Mouse (Mus musculus): ENCODE data around the gene Gm266. TPM values are rescaled to one million over a fixed set of nuclear protein-coding genes. Genes with fewer than 3 reads are reported as not detected.

Gm266 gene
- total and polyA plus RNA-seq, 3 experiments, result 0.11 TPM; not detected in 2

GRCm38 (mm10) chr12:111469507-111469906, 16.1 kb downstream of the Gm266 start:
- Histone ChIP-seq H3K4me1 (ENCODE audit: insufficient read depth, low read depth, low read length) (no peaks in the 10 kb centered on the region; the same call in 1 of the 2 replicates), H3K27me3 (ENCODE audit: insufficient read depth, low read length) (peaks cover 53% of the 10 kb centered on the region), H3K4me3 (ENCODE audit: low read depth, low read length) (no peak overlapping the region), H3K9me3 (replicated peaks) (peaks cover 4% of the 10 kb centered on the region), H3K36me3 (replicated peaks) (no peaks in the 10 kb centered on the region)
- TF ChIP-seq GATA1 (IDR thresholded peaks at IDR 0.05; ENCODE audit: borderline replicate concordance, low read length), result no peak
- TF ChIP-seq CTCF (IDR thresholded peaks at IDR 0.05; ENCODE audit: low read depth, low read length), result peak; percentile 89
- ATAC-seq (ENCODE audit: extremely low read depth, insufficient number of reproducible peaks, low FRiP score, poor library complexity, severe bottlenecking) (peak; percentile 59), DNase-seq (ENCODE audit: low spot score) (peak; percentile 68)

GRCm38 (mm10) chr12:111468206-111468605, 17.4 kb downstream of the Gm266 start:
- Histone ChIP-seq H3K4me3 (ENCODE audit: low read depth, low read length) (no peak overlapping the region), H3K27me3 (ENCODE audit: insufficient read depth, low read length) (peaks cover 51% of the 10 kb centered on the region), H3K36me3 (replicated peaks) (no peaks in the 10 kb centered on the region), H3K4me1 (ENCODE audit: insufficient read depth, low read depth, low read length) (no peaks in the 10 kb centered on the region; the same call in 1 of the 2 replicates), H3K9me3 (replicated peaks) (peaks cover 4% of the 10 kb centered on the region)
- ATAC-seq (ENCODE audit: extremely low read depth, insufficient number of reproducible peaks, low FRiP score, poor library complexity, severe bottlenecking) (no peak), DNase-seq (ENCODE audit: low spot score) (no peak)
- TF ChIP-seq POLR2AphosphoS5 (IDR thresholded peaks at IDR 0.05; ENCODE audit: insufficient replicate concordance, low read depth, low read length), result no peak
- TF ChIP-seq TAL1 (conservative IDR thresholded peaks at IDR 0.05; ENCODE audit: low read depth, low read length), result no peak
- no peak for TF ChIP-seq CTCF (IDR thresholded peaks at IDR 0.05; ENCODE audit: low read depth, low read length)
- no peak for TF ChIP-seq GATA2 (IDR thresholded peaks at IDR 0.05; ENCODE audit: borderline replicate concordance, low read depth, low read length)
- no peak for TF ChIP-seq GATA1 (IDR thresholded peaks at IDR 0.05; ENCODE audit: borderline replicate concordance, low read length)

- no peak for ATAC-seq (ENCODE audit: extremely low read depth, insufficient number of reproducible peaks, low FRiP score, poor library complexity, severe bottlenecking)
- peak; percentile 90; the same call in 1 of the 2 replicates for TF ChIP-seq POLR2AphosphoS5 (IDR thresholded peaks at IDR 0.05; ENCODE audit: insufficient replicate concordance, low read depth, low read length)
- no peak for TF ChIP-seq CTCF (IDR thresholded peaks at IDR 0.05; ENCODE audit: low read depth, low read length)
- Histone ChIP-seq H3K4me3 (ENCODE audit: low read depth, low read length) (peak overlapping the region; percentile 7; the same call in 1 of the 2 replicates), H3K36me3 (replicated peaks) (no peaks in the 10 kb centered on the region), H3K27me3 (ENCODE audit: insufficient read depth, low read length) (peaks cover 60% of the 10 kb centered on the region), H3K4me1 (ENCODE audit: insufficient read depth, low read depth, low read length) (peaks cover 6% of the 10 kb centered on the region), H3K9me3 (replicated peaks) (peaks cover 4% of the 10 kb centered on the region)
- no peak for DNase-seq (ENCODE audit: low spot score)
Measured at GRCm38 (mm10) chr12:111466369-111466768, 19.3 kb downstream of the Gm266 start.

GRCm38 (mm10) chr12:111463570-111463969, 22.1 kb downstream of the Gm266 start:
- Histone ChIP-seq H3K4me1 (ENCODE audit: insufficient read depth, low read depth, low read length) (peaks cover 20% of the 10 kb centered on the region), H3K36me3 (replicated peaks) (no peaks in the 10 kb centered on the region), H3K9me3 (replicated peaks) (peaks cover 4% of the 10 kb centered on the region), H3K4me3 (ENCODE audit: low read depth, low read length) (no peak overlapping the region), H3K27me3 (ENCODE audit: insufficient read depth, low read length) (peaks cover 61% of the 10 kb centered on the region)
- no peak for TF ChIP-seq GATA2 (IDR thresholded peaks at IDR 0.05; ENCODE audit: borderline replicate concordance, low read depth, low read length)
- no peak for TF ChIP-seq GATA1 (IDR thresholded peaks at IDR 0.05; ENCODE audit: borderline replicate concordance, low read length)
- TF ChIP-seq CTCF (IDR thresholded peaks at IDR 0.05; ENCODE audit: low read depth, low read length), result no peak
- TF ChIP-seq TAL1 (conservative IDR thresholded peaks at IDR 0.05; ENCODE audit: low read depth, low read length), result no peak
- no peak for TF ChIP-seq POLR2AphosphoS5 (IDR thresholded peaks at IDR 0.05; ENCODE audit: insufficient replicate concordance, low read depth, low read length)
- ATAC-seq (ENCODE audit: extremely low read depth, insufficient number of reproducible peaks, low FRiP score, poor library complexity, severe bottlenecking) (no peak), DNase-seq (ENCODE audit: low spot score) (no peak)

GRCm38 (mm10) chr12:111457742-111458141, 27.9 kb downstream of the Gm266 start:
- peaks cover 44% of the 10 kb centered on the region for H3K27me3 ChIP-seq (ENCODE audit: insufficient read depth, low read length)
- ATAC-seq (ENCODE audit: extremely low read depth, insufficient number of reproducible peaks, low FRiP score, poor library complexity, severe bottlenecking), result no peak
- no peaks in the 10 kb centered on the region for H3K9me3 ChIP-seq (replicated peaks)
- H3K36me3 ChIP-seq (replicated peaks), result peaks cover 29% of the 10 kb centered on the region
- no peak for DNase-seq (ENCODE audit: low spot score)
- H3K4me1 ChIP-seq (ENCODE audit: insufficient read depth, low read depth, low read length), result peaks cover 60% of the 10 kb centered on the region
- H3K4me3 ChIP-seq (ENCODE audit: low read depth, low read length), result no peak overlapping the region
- no peak for TF ChIP-seq GATA1 (IDR thresholded peaks at IDR 0.05; ENCODE audit: borderline replicate concordance, low read length)

- no peak for TF ChIP-seq POLR2AphosphoS5 (IDR thresholded peaks at IDR 0.05; ENCODE audit: insufficient replicate concordance, low read depth, low read length)
- TF ChIP-seq GATA2 (IDR thresholded peaks at IDR 0.05; ENCODE audit: borderline replicate concordance, low read depth, low read length), result no peak
- TF ChIP-seq GATA1 (IDR thresholded peaks at IDR 0.05; ENCODE audit: borderline replicate concordance, low read length), result no peak
- no peak for TF ChIP-seq TAL1 (conservative IDR thresholded peaks at IDR 0.05; ENCODE audit: low read depth, low read length)
- TF ChIP-seq CTCF (IDR thresholded peaks at IDR 0.05; ENCODE audit: low read depth, low read length), result no peak
- Histone ChIP-seq H3K9me3 (replicated peaks) (no peaks in the 10 kb centered on the region), H3K4me3 (ENCODE audit: low read depth, low read length) (no peak overlapping the region), H3K36me3 (replicated peaks) (peaks cover 48% of the 10 kb centered on the region), H3K27me3 (ENCODE audit: insufficient read depth, low read length) (peaks cover 32% of the 10 kb centered on the region), H3K4me1 (ENCODE audit: insufficient read depth, low read depth, low read length) (peaks cover 66% of the 10 kb centered on the region)
- ATAC-seq (ENCODE audit: extremely low read depth, insufficient number of reproducible peaks, low FRiP score, poor library complexity, severe bottlenecking) (no peak), DNase-seq (ENCODE audit: low spot score) (no peak)
Measured at GRCm38 (mm10) chr12:111455860-111456259, 29.8 kb downstream of the Gm266 start.

- Histone ChIP-seq H3K9me3 (replicated peaks) (no peaks in the 10 kb centered on the region), H3K27me3 (ENCODE audit: insufficient read depth, low read length) (peaks cover 27% of the 10 kb centered on the region), H3K4me1 (ENCODE audit: insufficient read depth, low read depth, low read length) (peaks cover 67% of the 10 kb centered on the region), H3K4me3 (ENCODE audit: low read depth, low read length) (no peak overlapping the region), H3K36me3 (replicated peaks) (peaks cover 53% of the 10 kb centered on the region)
- DNase-seq (ENCODE audit: low spot score), result no peak
- ATAC-seq (ENCODE audit: extremely low read depth, insufficient number of reproducible peaks, low FRiP score, poor library complexity, severe bottlenecking), result no peak
- TF ChIP-seq GATA2 (IDR thresholded peaks at IDR 0.05; ENCODE audit: borderline replicate concordance, low read depth, low read length) (no peak), GATA1 (IDR thresholded peaks at IDR 0.05; ENCODE audit: borderline replicate concordance, low read length) (no peak), POLR2AphosphoS5 (IDR thresholded peaks at IDR 0.05; ENCODE audit: insufficient replicate concordance, low read depth, low read length) (peak; percentile 90; the same call in 1 of the 2 replicates)
Measured at GRCm38 (mm10) chr12:111455311-111455846, 30.2 kb downstream of the Gm266 start.

Data from G1E (cell line).